Mouse (Mus musculus) neutrophil, adult 59 days (primary cell): ENCODE measurements around the gene Chmp3. TPM values are rescaled to one million over a fixed set of nuclear protein-coding genes. Genes with fewer than 3 reads are reported as not detected.

Experiments
- total RNA-seq, 2 experiments: library from RNA; stranded (reverse); gene quantifications; 1 replicate in 1 of 2; 2 replicates in 1 of 2; pipeline ENCODE4 v1.2.4; 2023

Gene Chmp3
- total RNA-seq = 10 to 100 TPM; 56.5 to 64.5 TPM

GRCm38 (mm10) chr6:71543686-71544499 is at the start of gene Chmp3:
Gene Chmp3 (plus strand): TSS chr6:71543797.

Other genes with a start within 250 kb of the Chmp3 start
- gene Smyd1, start 221.6 kb upstream of the Chmp3 start, total RNA-seq = not detected
- gene Cd8b1, start 221.0 kb upstream of the Chmp3 start, total RNA-seq = not detected
- gene Cd8a, start 170.4 kb upstream of the Chmp3 start, total RNA-seq = under 1 TPM; 0.35 to 0.36 TPM
- gene Rmnd5a, start 103.2 kb upstream of the Chmp3 start, total RNA-seq = 10 to 100 TPM; 41.3 to 44.5 TPM
- gene Rnf103, start 49.9 kb upstream of the Chmp3 start, total RNA-seq = 10 to 100 TPM; 15.6 to 17.1 TPM
- gene Kdm3a, start 89.2 kb downstream of the Chmp3 start, total RNA-seq = 10 to 100 TPM; 31.2 to 40.3 TPM
- under 1 TPM in 1 of 2 experiments, not detected in 1; 0.11 TPM for gene Reep1, start 163.8 kb downstream of the Chmp3 start, total RNA-seq